Mouse (Mus musculus) heart, adult 9 months (tissue): ENCODE results near the gene Gnaq.

ENCODE experiments used
- DNase-seq, 2 experiments: peaks; one replicate each; pipeline ENCODE4 v3.0.0; 2022; ENCODE audit warnings: low spot score in 2 of 2

Gnaq gene

DNA sequence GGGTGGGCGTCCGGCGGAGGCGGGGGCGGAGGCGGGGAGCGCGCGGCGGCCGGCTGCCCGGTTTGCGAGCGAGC is at the start of gene Gnaq:
Gene Gnaq (plus strand): TSS at position 41 of the 74 bp plus-strand sequence.
- no peak for DNase-seq

DNA sequence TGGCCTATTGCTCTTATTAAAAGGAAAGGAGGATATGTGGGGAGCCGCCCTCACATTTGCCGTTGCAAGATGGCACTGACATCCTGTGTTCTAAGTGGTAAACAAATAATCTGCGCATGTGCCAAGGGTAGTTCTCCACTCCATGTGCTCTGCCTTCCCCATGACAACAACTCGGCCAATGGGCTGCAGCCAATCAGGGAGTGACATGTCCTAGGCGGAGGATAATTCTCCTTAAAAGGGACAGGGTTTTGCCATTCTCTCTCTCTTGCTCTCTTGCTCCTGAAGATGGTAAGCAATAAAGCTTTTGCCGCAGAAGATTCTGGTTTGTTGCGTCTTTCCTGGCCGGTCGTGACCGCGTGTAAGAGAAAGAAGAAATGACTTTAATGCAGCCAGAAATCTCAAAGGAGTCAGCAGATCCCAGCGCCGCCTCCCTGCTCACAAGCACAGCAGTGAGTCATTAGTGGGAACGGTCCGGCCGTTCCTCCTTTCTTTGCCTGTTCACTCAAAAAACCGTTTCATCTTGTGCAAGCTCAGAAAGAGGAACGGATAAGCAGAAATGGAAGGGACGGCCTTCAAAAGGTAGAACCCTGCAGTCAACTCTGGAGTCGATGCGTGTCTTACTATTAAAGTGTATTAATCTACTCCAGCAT is 48.5 kb upstream of the Gnaq start:
- DNase-seq: peak; percentile 27 to 37

DNA sequence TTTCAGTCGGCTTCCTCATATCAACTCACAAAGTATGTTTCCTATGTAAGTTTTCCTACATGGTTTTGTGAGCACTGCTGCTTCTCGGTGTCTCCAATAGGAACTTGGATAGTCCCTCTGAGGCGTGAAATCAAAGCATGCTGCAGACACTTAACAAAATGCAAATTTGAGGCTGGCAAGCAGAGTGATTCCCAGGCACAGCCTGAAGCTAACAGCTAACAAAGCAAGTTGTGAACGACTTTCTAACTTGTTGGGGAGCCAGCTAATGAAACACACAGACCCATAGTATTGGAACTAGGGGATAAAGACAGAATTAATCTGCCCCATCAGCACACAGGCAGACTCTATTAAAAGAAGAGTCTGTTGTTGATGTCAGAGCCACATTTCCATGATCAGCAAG is 47.4 kb upstream of the Gnaq start:
- no peak for DNase-seq

DNA sequence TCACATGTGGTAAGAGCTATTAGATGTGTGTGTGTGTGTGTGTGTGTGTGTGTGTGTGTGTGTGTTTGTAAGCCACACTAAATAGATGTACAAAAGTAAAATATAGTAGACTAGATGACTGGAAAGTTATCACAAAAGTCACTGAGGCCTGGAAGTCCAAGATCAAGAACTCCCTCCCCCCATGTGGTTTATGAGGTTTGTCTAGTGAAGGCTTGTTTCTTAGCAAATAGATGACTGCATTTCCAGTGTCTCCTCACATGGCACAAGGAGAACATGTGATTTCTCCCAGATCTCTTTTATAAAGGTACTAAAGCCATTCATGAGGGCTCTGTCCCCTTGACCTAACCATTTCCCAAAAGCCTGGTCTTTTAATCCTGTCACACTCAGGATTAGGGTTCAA is 46.5 kb upstream of the Gnaq start:
- no peak for DNase-seq

- DNase-seq: no peak
Observed at GRCm38 (mm10) chr19:16086581-16086980, 46.0 kb upstream of the Gnaq start.

- DNase-seq: no peak
Observed at GRCm38 (mm10) chr19:16087391-16087790, 45.2 kb upstream of the Gnaq start.

- DNase-seq: no peak
Observed at GRCm38 (mm10) chr19:16093616-16094015, 39.0 kb upstream of the Gnaq start.

DNA sequence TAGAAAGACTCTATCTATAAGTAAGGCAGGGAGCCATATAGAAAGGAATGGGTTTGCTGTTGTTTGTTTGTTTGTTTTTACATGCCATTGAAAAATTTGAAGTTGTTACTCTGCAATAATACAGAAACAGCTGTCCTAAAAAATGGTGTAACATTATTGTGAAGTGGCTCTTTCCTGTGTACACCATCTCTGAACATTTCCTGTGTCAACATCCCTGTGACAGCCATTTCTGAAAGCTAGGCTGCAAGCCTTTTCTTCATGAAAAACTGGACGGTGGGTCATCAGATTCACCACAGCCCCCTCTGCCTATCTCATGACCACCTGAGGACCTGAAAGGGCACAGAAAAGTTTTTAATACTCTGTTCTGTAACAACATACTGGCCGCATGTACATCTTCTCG is 22.7 kb upstream of the Gnaq start:
- DNase-seq: no peak

DNA sequence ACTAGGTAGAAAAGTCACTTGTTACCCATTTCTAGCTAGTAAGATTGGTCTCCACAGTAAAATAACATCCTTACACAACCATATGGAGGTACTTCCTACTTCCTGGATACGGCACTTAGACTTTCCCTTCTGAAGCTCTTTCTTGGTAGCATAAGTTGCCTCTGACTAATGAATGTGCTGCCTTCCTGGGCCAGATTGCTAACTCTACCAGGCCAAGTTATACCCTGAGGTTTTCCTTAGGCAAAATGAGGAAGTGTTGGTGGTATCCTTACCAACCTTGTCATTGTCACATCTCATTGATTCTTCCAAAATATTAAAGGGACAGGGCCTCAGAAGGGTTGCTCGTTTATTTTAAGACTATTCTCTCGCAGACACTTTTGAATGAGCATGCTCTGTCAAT is 22.0 kb upstream of the Gnaq start:
- no peak for DNase-seq

GRCm38 (mm10) chr19:16113295-16113694 is 19.3 kb upstream of the Gnaq start:
- DNase-seq: peak; percentile 34 to 66

- DNase-seq: no peak
Observed at GRCm38 (mm10) chr19:16118421-16118820, 14.2 kb upstream of the Gnaq start.

GRCm38 (mm10) chr19:16121301-16121700 is 11.3 kb upstream of the Gnaq start:
- DNase-seq: no peak

- DNase-seq: peak in 1 of 2 experiments; percentile 43
Observed at GRCm38 (mm10) chr19:16128715-16129114, 3.9 kb upstream of the Gnaq start.

DNA sequence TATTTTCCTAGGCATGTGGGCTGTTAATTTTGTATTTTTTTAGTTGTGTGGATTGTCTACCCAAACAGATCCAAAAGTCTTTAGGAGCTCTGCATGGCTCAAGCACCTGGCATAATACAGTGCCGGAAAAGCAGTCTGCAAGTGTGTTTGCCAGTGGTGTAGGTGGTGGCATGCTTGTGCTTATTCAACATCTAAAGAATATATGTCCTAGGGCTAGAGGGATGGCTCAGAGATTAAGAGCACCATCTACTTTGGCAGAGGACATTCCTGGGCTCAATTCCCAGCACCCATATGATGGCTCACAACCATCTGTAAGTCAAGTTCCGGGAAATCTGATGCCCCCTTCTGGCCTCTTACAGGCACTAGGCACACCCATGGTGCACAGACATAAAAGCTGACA is 3.5 kb upstream of the Gnaq start:
- no peak for DNase-seq

- no peak for DNase-seq
Observed at GRCm38 (mm10) chr19:16130476-16130875, 2.2 kb upstream of the Gnaq start.

GRCm38 (mm10) chr19:16131831-16132230 is 800 bp upstream of the Gnaq start:
- no peak for DNase-seq

- DNase-seq: peak; percentile 87 to 91
Observed at GRCm38 (mm10) chr19:16132340-16132790, 266 bp upstream of the Gnaq start.

GRCm38 (mm10) chr19:16132865-16133720 is 462 bp downstream of the Gnaq start:
- DNase-seq: peak; percentile 55 to 58

DNA sequence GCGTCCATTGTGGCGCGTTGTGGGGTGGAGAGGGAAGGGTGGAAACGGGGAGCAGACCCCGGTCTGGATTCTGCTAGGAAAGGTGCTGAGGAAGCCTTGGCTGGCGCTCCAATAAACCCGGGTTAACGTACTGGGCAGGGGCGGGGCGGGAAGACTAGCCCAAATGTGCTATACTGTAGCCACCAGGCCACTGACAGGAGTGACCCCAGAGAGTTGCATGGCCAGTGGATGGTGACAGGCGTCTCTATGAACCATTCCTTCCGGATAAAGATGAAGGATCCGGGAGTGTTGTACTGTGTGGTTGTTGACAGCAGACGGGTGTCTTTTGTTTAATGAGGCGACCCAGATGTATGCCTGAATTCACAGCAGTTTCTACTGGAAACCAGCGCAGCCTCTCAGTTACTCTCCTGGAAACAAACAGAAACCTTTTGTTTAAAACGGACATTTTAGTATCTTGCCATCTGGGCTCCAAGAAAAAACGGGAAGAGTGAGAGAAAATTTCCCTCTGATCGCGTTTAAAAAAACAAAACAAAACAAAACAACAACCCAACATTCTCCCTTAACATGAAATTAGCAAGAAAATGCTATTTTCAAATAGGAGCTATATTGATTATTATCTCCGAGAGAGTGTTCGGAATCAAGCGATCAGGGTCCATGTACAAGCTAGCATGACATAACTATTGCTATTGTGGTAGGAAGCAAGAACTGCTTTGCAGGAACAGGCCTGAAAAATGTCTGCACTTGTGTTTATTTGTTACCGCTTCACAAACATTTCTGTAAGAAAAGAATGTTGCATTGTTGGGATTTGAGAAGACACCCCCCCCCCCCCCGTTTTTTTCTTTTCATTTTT is 1.3 kb downstream of the Gnaq start:
- DNase-seq: peak; percentile 38 to 50

DNA sequence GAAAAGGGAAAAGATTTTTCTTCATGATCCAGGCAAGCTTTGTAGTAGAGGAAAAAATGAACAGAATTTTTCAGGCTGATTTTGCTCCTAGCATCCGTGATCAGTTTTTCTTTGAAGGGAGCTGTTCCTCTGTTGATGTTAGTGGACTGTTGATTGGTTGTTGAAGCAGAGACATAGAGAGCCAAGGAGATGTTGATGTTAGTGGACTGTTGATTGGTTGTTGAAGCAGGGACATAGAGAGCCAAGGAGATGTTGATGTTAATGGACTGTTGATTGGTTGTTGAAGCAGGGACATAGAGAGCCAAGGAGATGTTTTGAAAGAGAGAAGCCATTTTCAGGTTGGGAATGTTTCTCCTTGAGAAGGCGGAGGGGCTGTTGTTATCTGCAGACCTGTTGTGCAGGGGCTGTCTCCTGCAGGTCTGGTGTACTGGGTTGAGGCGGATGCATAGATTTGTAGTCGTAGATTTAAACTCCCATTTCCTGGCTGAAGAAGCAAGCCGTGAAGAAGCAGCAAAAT is 5.5 kb downstream of the Gnaq start:
- no peak for DNase-seq

DNA sequence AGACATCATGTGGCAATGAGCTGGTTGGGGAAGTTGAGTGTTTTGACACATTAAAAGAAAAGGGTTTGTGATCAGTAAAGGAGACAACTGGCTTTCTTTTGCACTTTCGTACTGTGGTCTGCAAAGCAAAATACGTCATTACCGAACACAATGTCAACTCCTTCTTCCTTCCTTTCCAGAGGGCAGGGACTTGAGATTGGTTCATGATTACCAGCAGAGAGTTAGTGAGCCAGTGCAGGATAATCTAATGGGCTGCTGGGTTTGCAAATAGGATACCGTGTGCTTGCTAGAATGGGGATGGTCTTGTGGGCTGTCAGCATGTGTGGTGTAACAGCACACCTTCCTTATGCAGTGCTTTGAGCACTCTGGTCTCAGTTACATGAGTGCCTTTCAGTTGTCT is 8.1 kb downstream of the Gnaq start:
- peak in 1 of 2 experiments; percentile 44 for DNase-seq

DNA sequence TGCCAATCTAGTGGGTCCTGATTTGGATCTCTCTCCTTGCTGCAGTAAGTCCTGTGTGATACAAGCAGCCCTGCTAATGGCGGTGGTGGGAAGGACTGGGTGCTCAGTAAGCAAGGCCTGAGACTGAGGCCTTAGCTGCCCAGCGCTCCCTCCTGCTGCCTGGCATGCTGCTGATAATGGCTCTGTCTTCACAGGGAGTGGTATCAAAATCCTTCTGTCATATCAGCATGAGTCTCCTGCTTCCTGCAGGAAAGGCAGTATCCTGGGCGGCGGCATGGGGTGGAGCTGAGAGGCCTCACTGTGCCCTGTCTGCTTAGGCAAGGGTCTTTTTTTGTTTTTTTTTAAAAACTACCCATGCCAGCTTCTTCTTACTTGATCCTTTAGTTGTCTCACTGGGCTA is 9.2 kb downstream of the Gnaq start:
- DNase-seq: no peak

GRCm38 (mm10) chr19:16142990-16143389 is 10.4 kb downstream of the Gnaq start:
- DNase-seq: no peak
